Mouse (Mus musculus) neutrophil, adult 65 days (primary cell): Measurements from ENCODE around the gene Map3k6. TPM values are rescaled to one million over a fixed set of nuclear protein-coding genes. Genes with fewer than 3 reads are reported as not detected.

ENCODE experiments used
- total RNA-seq: library from RNA; stranded (reverse); gene quantifications from 2 replicates; pipeline ENCODE4 v1.2.4, GENCODE M21; 2023

The Map3k6 gene
- 3.1 and 5.4 TPM in 2 replicates for total RNA-seq

GRCm38 (mm10) chr4:133240490-133240921 lies at the start of gene Map3k6:
Gene Map3k6, plus strand, starts transcription at chr4:133240818.

GRCm38 (mm10) chr4:133211751-133212561 lies 28.7 kb upstream of the Map3k6 start, which contains the start of the genes Cd164l2 and Gpr3:
Gene Cd164l2, plus strand, starts transcription at chr4:133212131.
Gene Gpr3, minus strand, starts transcription at chr4:133212536.

DNA sequence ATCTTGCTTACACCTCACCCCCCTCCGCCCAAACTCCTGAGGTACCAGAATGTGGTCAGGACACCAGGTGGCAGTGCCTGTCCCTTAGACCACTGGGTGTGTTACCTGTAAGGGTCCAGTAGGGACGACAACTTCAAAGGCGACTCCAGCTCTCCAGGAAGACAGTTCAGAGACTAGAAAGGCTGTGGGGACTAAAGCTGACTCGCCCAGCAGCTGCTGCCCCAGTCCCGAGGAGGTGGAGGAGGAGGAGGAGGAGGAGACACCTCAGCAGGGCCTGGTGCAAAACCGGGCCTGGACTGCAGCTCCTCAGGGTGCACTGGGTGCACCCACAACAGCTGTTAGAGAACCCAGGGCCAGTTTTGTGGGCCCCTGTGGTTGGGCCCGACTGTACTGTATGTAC lies 22.3 kb downstream of the Map3k6 start, which contains the start of gene Sytl1:
TSS of gene Sytl1 (minus strand) at position 232 of the 400 bp plus-strand sequence.

DNA sequence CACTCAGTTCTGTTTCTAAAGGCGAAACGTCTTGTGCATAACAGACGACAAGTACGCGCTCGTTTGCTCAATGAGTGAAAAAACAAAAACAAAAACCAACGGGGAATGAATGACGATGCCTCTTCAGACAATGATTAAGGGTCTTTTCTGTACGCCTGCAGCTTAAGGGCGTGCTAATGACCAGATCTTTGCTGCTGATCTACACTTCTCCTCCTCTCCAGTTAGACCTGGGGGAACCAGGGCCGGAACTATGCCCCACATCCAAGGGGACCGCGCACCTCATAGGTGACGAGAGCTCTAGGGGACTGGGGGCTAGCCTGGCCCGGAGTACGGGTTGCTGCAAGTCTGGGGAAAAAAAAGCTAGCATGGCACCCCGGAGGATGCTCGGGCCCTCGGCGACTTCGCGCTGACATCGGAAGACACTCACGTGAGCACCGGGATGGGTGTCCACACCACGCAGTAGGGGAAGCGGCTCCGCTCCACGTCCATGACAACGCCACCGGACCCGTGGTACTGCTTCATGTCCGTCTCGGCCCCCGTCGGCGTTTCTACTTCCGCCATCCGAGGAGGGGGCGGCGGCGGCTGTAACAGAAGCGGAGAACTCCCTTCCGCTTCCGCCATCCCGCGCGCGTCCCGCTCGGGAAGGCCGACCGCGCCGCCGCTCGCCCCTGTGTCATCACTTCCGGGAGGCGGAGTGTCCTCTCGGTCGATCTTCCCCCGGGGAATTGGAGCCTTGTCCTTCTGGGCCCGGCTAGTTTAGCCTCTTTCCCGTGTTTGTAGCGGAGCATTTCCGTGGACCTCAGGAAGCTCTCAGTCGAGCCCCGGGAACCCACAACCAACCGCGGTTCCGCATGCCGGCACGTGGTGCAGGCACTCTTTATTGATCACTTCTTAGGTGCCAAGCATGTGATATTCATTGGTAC lies 36.7 kb downstream of the Map3k6 start, which contains the start of gene Tmem222:
TSS of gene Tmem222 (minus strand) at position 689 of the 923 bp plus-strand sequence.

Other genes with a start within 250 kb of the Map3k6 start
- 4.7 and 6.3 TPM in 2 replicates for gene Ahdc1, start 229.6 kb upstream of the Map3k6 start, total RNA-seq
- 239 and 265 TPM in 2 replicates for gene Wasf2, start 110.3 kb upstream of the Map3k6 start, total RNA-seq
- not detected in 2 replicates for gene Cd164l2, start 28.7 kb upstream of the Map3k6 start, total RNA-seq
- not detected in 2 replicates for gene Gpr3, start 28.3 kb upstream of the Map3k6 start, total RNA-seq
- 41.3 and 43.2 TPM in 2 replicates for gene Sytl1, start 22.3 kb downstream of the Map3k6 start, total RNA-seq
- 37.0 and 47.6 TPM in 2 replicates for gene Tmem222, start 37.0 kb downstream of the Map3k6 start, total RNA-seq
- gene Wdtc1, start 112.7 kb downstream of the Map3k6 start, total RNA-seq, result 64.6 and 69.6 TPM in 2 replicates
- 56.1 and 67.3 TPM in 2 replicates for gene Slc9a1, start 128.9 kb downstream of the Map3k6 start, total RNA-seq
- not detected in 2 replicates for gene Tent5b, start 239.3 kb downstream of the Map3k6 start, total RNA-seq